Mouse (Mus musculus): ENCODE data around the gene Slk. TPM values are rescaled to one million over a fixed set of nuclear protein-coding genes. Genes with fewer than 3 reads are reported as not detected.

The Slk gene
- polyA plus RNA-seq, 1 experiment from 2014 or later = 8.5 TPM

- H3K9ac ChIP-seq (ENCODE audit: low read length) = no peak overlapping the region
- H3K36me3 ChIP-seq (ENCODE audit: control insufficient read depth, insufficient read depth, low read length) = 0 out of 2 replicates have a peak, but pooled peaks cover 11% of the 10 kb centered on the region
- H3K4me3 ChIP-seq (ENCODE audit: low read depth, low read length) = no peak overlapping the region
- no peak for DNase-seq (ENCODE audit: low spot score)
- H3K9me3 ChIP-seq (replicated peaks; ENCODE audit: control insufficient read depth, low read length) = no peaks in the 10 kb centered on the region
- H3K27ac ChIP-seq (ENCODE audit: low read depth, low read length) = no peak overlapping the region
- H3K27me3 ChIP-seq (replicated peaks; ENCODE audit: control insufficient read depth, insufficient read depth, low read length) = no peaks in the 10 kb centered on the region
- no peaks in the 10 kb centered on the region for H3K4me1 ChIP-seq (ENCODE audit: control insufficient read depth, insufficient read depth, low read length)
- 91% methylated on average over 5 of the region's 5 CpGs for WGBS
- no peak overlapping the region for H3K4me2 ChIP-seq (ENCODE audit: low read length)
- no peak for ATAC-seq
Observed at GRCm38 (mm10) chr19:47651160-47651480, 71.6 kb downstream of the Slk start.

GRCm38 (mm10) chr19:47652255-47652654, 72.8 kb downstream of the Slk start:
- DNase-seq (ENCODE audit: low spot score) = no peak
- Histone ChIP-seq H3K27me3 (replicated peaks; ENCODE audit: control insufficient read depth, insufficient read depth, low read length) (no peaks in the 10 kb centered on the region), H3K4me1 (ENCODE audit: control insufficient read depth, insufficient read depth, low read length) (no peaks in the 10 kb centered on the region), H3K9me3 (replicated peaks; ENCODE audit: control insufficient read depth, low read length) (no peaks in the 10 kb centered on the region), H3K27ac (ENCODE audit: low read depth, low read length) (no peak overlapping the region), H3K9ac (ENCODE audit: low read length) (no peak overlapping the region), H3K36me3 (ENCODE audit: control insufficient read depth, insufficient read depth, low read length) (0 out of 2 replicates have a peak, but pooled peaks cover 3% of the 10 kb centered on the region), H3K4me3 (ENCODE audit: low read depth, low read length) (no peak overlapping the region), H3K4me2 (ENCODE audit: low read length) (no peak overlapping the region)
- no peak for ATAC-seq
- WGBS = 80% methylated on average over 8 of the region's 8 CpGs

GRCm38 (mm10) chr19:47653173-47653572, 73.7 kb downstream of the Slk start:
- no peak overlapping the region for H3K9ac ChIP-seq (ENCODE audit: low read length)
- no peaks in the 10 kb centered on the region for H3K4me1 ChIP-seq (ENCODE audit: control insufficient read depth, insufficient read depth, low read length)
- 92% methylated on average over 8 of the region's 8 CpGs for WGBS
- H3K36me3 ChIP-seq (ENCODE audit: control insufficient read depth, insufficient read depth, low read length) = no peaks in the 10 kb centered on the region
- H3K27me3 ChIP-seq (replicated peaks; ENCODE audit: control insufficient read depth, insufficient read depth, low read length) = no peaks in the 10 kb centered on the region
- no peak overlapping the region for H3K4me2 ChIP-seq (ENCODE audit: low read length)
- no peak overlapping the region for H3K4me3 ChIP-seq (ENCODE audit: low read depth, low read length)
- no peaks in the 10 kb centered on the region for H3K9me3 ChIP-seq (replicated peaks; ENCODE audit: control insufficient read depth, low read length)
- DNase-seq (ENCODE audit: low spot score) (no peak), ATAC-seq (no peak)
- H3K27ac ChIP-seq (ENCODE audit: low read depth, low read length) = no peak overlapping the region

- H3K27me3 ChIP-seq (replicated peaks; ENCODE audit: control insufficient read depth, insufficient read depth, low read length) = no peaks in the 10 kb centered on the region
- no peak overlapping the region for H3K4me2 ChIP-seq (ENCODE audit: low read length)
- no peak overlapping the region for H3K27ac ChIP-seq (ENCODE audit: low read depth, low read length)
- 78% methylated on average over 11 of the region's 11 CpGs for WGBS
- ATAC-seq = no peak
- H3K9ac ChIP-seq (ENCODE audit: low read length) = no peak overlapping the region
- H3K4me3 ChIP-seq (ENCODE audit: low read depth, low read length) = no peak overlapping the region
- no peaks in the 10 kb centered on the region for H3K9me3 ChIP-seq (replicated peaks; ENCODE audit: control insufficient read depth, low read length)
- DNase-seq (ENCODE audit: low spot score) = no peak
- H3K4me1 ChIP-seq (ENCODE audit: control insufficient read depth, insufficient read depth, low read length) = no peaks in the 10 kb centered on the region
- no peaks in the 10 kb centered on the region for H3K36me3 ChIP-seq (ENCODE audit: control insufficient read depth, insufficient read depth, low read length)
Observed at GRCm38 (mm10) chr19:47654896-47655295, 75.4 kb downstream of the Slk start.

- Histone ChIP-seq H3K4me1 (ENCODE audit: control insufficient read depth, insufficient read depth, low read length) (no peaks in the 10 kb centered on the region), H3K9me3 (replicated peaks; ENCODE audit: control insufficient read depth, low read length) (no peaks in the 10 kb centered on the region), H3K4me3 (ENCODE audit: low read depth, low read length) (no peak overlapping the region), H3K4me2 (ENCODE audit: low read length) (no peak overlapping the region), H3K27me3 (replicated peaks; ENCODE audit: control insufficient read depth, insufficient read depth, low read length) (no peaks in the 10 kb centered on the region), H3K36me3 (ENCODE audit: control insufficient read depth, insufficient read depth, low read length) (no peaks in the 10 kb centered on the region), H3K9ac (ENCODE audit: low read length) (peak overlapping the region; percentile 9; the same call in 1 of the 2 replicates), H3K27ac (ENCODE audit: low read depth, low read length) (no peak overlapping the region)
- ATAC-seq (peak; percentile 83), DNase-seq (ENCODE audit: low spot score) (peak; percentile 78)
- 11% methylated on average over 5 of the region's 5 CpGs for WGBS
Observed at GRCm38 (mm10) chr19:47658914-47659535, 79.5 kb downstream of the Slk start.

- no peak overlapping the region for H3K4me2 ChIP-seq (ENCODE audit: low read length)
- H3K27me3 ChIP-seq (replicated peaks; ENCODE audit: control insufficient read depth, insufficient read depth, low read length) = no peaks in the 10 kb centered on the region
- H3K36me3 ChIP-seq (ENCODE audit: control insufficient read depth, insufficient read depth, low read length) = no peaks in the 10 kb centered on the region
- no peak overlapping the region for H3K9ac ChIP-seq (ENCODE audit: low read length)
- no peak for DNase-seq (ENCODE audit: low spot score)
- no peak overlapping the region for H3K27ac ChIP-seq (ENCODE audit: low read depth, low read length)
- 93% methylated on average over 9 of the region's 9 CpGs for WGBS
- H3K4me1 ChIP-seq (ENCODE audit: control insufficient read depth, insufficient read depth, low read length) = no peaks in the 10 kb centered on the region
- no peaks in the 10 kb centered on the region for H3K9me3 ChIP-seq (replicated peaks; ENCODE audit: control insufficient read depth, low read length)
- ATAC-seq = no peak
- H3K4me3 ChIP-seq (ENCODE audit: low read depth, low read length) = no peak overlapping the region
Observed at GRCm38 (mm10) chr19:47659765-47660408, 80.4 kb downstream of the Slk start.

- Histone ChIP-seq H3K36me3 (ENCODE audit: control insufficient read depth, insufficient read depth, low read length) (no peaks in the 10 kb centered on the region), H3K9ac (ENCODE audit: low read length) (no peak overlapping the region), H3K27me3 (replicated peaks; ENCODE audit: control insufficient read depth, insufficient read depth, low read length) (no peaks in the 10 kb centered on the region), H3K4me1 (ENCODE audit: control insufficient read depth, insufficient read depth, low read length) (no peaks in the 10 kb centered on the region), H3K9me3 (replicated peaks; ENCODE audit: control insufficient read depth, low read length) (no peaks in the 10 kb centered on the region), H3K27ac (ENCODE audit: low read depth, low read length) (no peak overlapping the region), H3K4me3 (ENCODE audit: low read depth, low read length) (no peak overlapping the region), H3K4me2 (ENCODE audit: low read length) (no peak overlapping the region)
- DNase-seq (ENCODE audit: low spot score) = no peak
- no peak for ATAC-seq
- 65% methylated on average over 8 of the region's 8 CpGs for WGBS
Observed at GRCm38 (mm10) chr19:47667601-47668000, 88.1 kb downstream of the Slk start.

- no peak for DNase-seq (ENCODE audit: low spot score)
- H3K27me3 ChIP-seq (replicated peaks; ENCODE audit: control insufficient read depth, insufficient read depth, low read length) = no peaks in the 10 kb centered on the region
Observed at GRCm38 (mm10) chr19:47668399-47668798, 88.9 kb downstream of the Slk start.

GRCm38 (mm10) chr19:47674419-47674818, 94.9 kb downstream of the Slk start:
- DNase-seq (ENCODE audit: low spot score) (peak; percentile 10), ATAC-seq (no peak)
- no peak overlapping the region for H3K4me2 ChIP-seq (ENCODE audit: low read length)
- H3K27me3 ChIP-seq (replicated peaks; ENCODE audit: control insufficient read depth, insufficient read depth, low read length) = no peaks in the 10 kb centered on the region
- H3K9me3 ChIP-seq (replicated peaks; ENCODE audit: control insufficient read depth, low read length) = no peaks in the 10 kb centered on the region
- no peak overlapping the region for H3K4me3 ChIP-seq (ENCODE audit: low read depth, low read length)
- H3K4me1 ChIP-seq (ENCODE audit: control insufficient read depth, insufficient read depth, low read length) = no peaks in the 10 kb centered on the region
- H3K36me3 ChIP-seq (ENCODE audit: control insufficient read depth, insufficient read depth, low read length) = no peaks in the 10 kb centered on the region
- H3K27ac ChIP-seq (ENCODE audit: low read depth, low read length) = no peak overlapping the region
- WGBS = 39% methylated on average over 8 of the region's 8 CpGs
- no peak overlapping the region for H3K9ac ChIP-seq (ENCODE audit: low read length)

More at GRCm38 (mm10) chr19:47668399-47668798, 88.9 kb downstream of the Slk start:
- 74% methylated on average over 9 of the region's 9 CpGs for WGBS
- Histone ChIP-seq H3K27ac (ENCODE audit: low read depth, low read length) (no peak overlapping the region), H3K36me3 (ENCODE audit: control insufficient read depth, insufficient read depth, low read length) (no peaks in the 10 kb centered on the region), H3K4me3 (ENCODE audit: low read depth, low read length) (no peak overlapping the region), H3K9ac (ENCODE audit: low read length) (no peak overlapping the region), H3K4me2 (ENCODE audit: low read length) (no peak overlapping the region), H3K4me1 (ENCODE audit: control insufficient read depth, insufficient read depth, low read length) (no peaks in the 10 kb centered on the region), H3K9me3 (replicated peaks; ENCODE audit: control insufficient read depth, low read length) (no peaks in the 10 kb centered on the region)
- ATAC-seq = no peak
